Mouse (Mus musculus): ENCODE results near the gene Batf3. TPM values are rescaled to one million over a fixed set of nuclear protein-coding genes. Genes with fewer than 3 reads are reported as not detected.

The Batf3 gene
- polyA plus RNA-seq, 1 experiment from 2014 or later: 2.8 TPM

DNA sequence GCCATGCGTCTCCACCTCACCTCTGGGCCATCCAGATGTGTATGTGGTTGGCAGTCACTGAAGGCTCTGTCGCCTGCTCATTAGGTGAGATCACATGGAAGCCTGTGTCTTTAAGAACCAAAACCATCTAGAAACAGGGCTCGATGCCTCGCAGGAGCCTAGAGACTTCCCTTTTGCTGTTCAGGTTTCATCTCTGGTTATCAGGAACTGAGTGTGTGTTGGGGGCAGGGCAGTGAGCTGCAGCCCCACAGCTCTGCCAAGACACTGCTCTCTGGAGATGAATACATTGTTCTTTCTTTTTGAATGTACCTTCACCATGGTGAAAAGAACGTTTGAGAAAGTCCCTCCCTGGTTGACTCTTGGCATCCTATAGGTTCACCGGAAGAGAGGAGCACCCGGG is 17.2 kb downstream of the Batf3 start:
- Histone ChIP-seq H3K9me3 (replicated peaks) (no peaks in the 10 kb centered on the region), H3K27me3 (no peaks in the 10 kb centered on the region), H3K9ac (no peak overlapping the region), H3K4me3 (no peak overlapping the region), H3K36me3 (no peaks in the 10 kb centered on the region), H3K4me2 (replicated peaks) (no peak overlapping the region), H3K27ac (no peak overlapping the region), H3K4me1 (peaks cover 6% of the 10 kb centered on the region; the same call in 1 of the 2 replicates)
- ATAC-seq (ENCODE audit: low FRiP score): no peak
- WGBS: 81% methylated on average over 7 of the region's 7 CpGs

DNA sequence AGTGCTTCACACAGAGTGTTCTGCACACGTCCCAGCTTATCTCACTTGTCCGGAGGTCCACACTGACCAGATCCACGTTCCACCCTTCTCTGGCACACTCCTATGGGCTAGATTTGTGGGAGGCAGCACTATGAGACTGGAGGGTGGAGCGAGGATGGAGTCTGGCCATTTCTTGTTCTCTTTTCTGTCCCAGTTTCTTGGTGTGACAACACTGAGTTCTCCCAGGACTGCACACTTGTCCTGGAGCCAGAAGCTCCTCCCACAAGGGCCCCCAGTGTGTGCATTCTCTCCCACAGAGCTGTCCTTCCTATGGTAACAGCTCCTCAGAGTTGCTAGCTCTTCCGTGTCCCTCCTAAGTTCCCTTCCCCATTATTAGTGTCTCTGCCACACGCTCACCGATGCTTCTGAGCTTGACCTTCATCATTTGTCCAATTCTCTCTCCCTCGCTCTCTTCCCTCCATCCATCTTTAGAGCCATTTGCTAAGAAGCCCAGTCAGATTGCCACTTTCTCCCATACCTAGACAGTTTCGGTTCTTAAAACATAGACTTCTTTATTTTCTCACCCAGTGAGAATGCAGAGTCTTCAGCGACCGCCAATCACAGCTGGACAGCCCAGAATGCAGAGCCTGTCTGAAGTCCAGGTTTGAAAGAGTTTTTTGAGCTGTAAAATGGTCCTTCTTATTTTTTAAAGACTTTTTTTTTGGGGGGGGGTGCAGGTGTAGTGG is 18.0 kb downstream of the Batf3 start:
- H3K36me3 ChIP-seq: no peaks in the 10 kb centered on the region
- no peaks in the 10 kb centered on the region for H3K27me3 ChIP-seq
- ATAC-seq (ENCODE audit: low FRiP score): no peak
- H3K27ac ChIP-seq: no peak overlapping the region
- no peaks in the 10 kb centered on the region for H3K9me3 ChIP-seq (replicated peaks)
- no peak overlapping the region for H3K9ac ChIP-seq
- WGBS: 75% methylated on average over 11 of the region's 11 CpGs
- H3K4me2 ChIP-seq (replicated peaks): no peak overlapping the region
- no peak overlapping the region for H3K4me3 ChIP-seq
- H3K4me1 ChIP-seq: peaks cover 6% of the 10 kb centered on the region; the same call in 1 of the 2 replicates

DNA sequence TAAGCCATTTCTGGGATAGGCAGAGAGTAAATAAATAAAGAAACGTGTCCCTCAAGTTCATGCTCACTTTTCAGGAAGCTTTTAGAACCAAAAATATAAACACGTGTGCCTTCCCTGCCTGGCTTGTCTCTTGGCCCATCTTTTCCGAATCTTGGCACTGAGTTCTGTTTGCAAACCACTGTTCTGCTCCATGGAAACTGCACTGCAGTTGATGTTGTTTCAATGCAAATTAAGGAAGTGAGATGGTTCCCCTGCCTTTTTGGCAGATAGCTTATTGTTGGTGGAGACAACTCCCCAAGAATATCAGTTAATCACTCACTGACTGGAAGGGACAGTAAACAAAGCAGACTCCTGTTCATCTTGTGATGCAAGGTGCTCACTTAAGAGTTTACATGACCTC is 25.1 kb downstream of the Batf3 start:
- WGBS: 61% methylated on average over 3 of the region's 3 CpGs

DNA sequence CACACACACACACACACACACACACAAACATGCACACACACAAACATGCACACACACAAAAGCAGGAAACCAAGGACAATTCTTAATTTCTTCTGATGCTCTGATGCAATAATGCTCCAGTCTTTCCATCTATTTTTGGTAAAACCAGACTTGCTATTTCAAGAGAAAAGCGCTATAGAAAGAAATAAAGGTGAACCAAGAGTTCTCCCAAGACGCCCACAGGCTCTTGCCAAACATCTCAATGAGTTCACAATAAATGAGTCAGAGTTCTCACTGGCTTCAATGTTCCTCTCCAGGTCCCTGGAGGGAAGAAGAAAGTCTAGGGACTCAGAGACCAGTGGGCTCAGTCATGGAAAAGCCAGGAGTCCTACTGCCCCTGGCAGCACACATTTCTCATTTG is 26.0 kb downstream of the Batf3 start:
- no peak overlapping the region for H3K9ac ChIP-seq
- no peak overlapping the region for H3K27ac ChIP-seq
- H3K36me3 ChIP-seq: no peaks in the 10 kb centered on the region
- H3K27me3 ChIP-seq: peaks cover 17% of the 10 kb centered on the region
- no peak overlapping the region for H3K4me2 ChIP-seq (replicated peaks)
- H3K4me1 ChIP-seq: peaks cover 7% of the 10 kb centered on the region; the same call in 1 of the 2 replicates
- H3K9me3 ChIP-seq (replicated peaks): no peaks in the 10 kb centered on the region
- no peak for ATAC-seq (ENCODE audit: low FRiP score)
- 84% methylated on average over 2 of the region's 2 CpGs for WGBS
- H3K4me3 ChIP-seq: no peak overlapping the region

More for the DNA sequence above, 25.1 kb downstream of the Batf3 start:
- Histone ChIP-seq H3K4me1 (peaks cover 7% of the 10 kb centered on the region; the same call in 1 of the 2 replicates), H3K27ac (no peak overlapping the region), H3K36me3 (no peaks in the 10 kb centered on the region), H3K9me3 (replicated peaks) (no peaks in the 10 kb centered on the region), H3K9ac (no peak overlapping the region), H3K4me2 (replicated peaks) (no peak overlapping the region), H3K4me3 (no peak overlapping the region), H3K27me3 (peaks cover 17% of the 10 kb centered on the region)
- no peak for ATAC-seq (ENCODE audit: low FRiP score)

DNA sequence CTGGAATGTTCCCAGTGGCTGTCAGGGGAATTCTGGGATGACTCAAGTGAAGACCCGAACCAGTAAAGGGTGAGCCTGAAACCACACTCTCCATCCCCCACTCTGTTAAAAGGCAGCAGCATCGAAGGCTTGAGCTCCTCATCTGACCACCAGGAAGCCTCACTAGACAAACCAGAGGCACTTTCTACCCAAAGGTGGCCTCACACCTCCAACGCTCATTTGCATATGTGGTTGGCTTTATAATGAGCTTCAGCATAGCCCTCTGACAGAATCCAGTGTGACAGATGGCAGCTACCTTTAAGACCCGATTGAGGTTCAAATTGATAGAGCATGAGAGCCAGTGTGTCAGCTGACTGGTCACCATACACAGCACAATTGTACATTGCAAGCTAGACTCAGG is 26.6 kb downstream of the Batf3 start:
- no peak overlapping the region for H3K27ac ChIP-seq
- H3K9ac ChIP-seq: no peak overlapping the region
- peaks cover 4% of the 10 kb centered on the region for H3K9me3 ChIP-seq (replicated peaks)
- ATAC-seq (ENCODE audit: low FRiP score): no peak
- H3K4me2 ChIP-seq (replicated peaks): no peak overlapping the region
- no peak overlapping the region for H3K4me3 ChIP-seq
- peaks cover 7% of the 10 kb centered on the region; the same call in 1 of the 2 replicates for H3K4me1 ChIP-seq
- peaks cover 17% of the 10 kb centered on the region for H3K27me3 ChIP-seq
- 55% methylated on average over 4 of the region's 4 CpGs for WGBS
- no peaks in the 10 kb centered on the region for H3K36me3 ChIP-seq

DNA sequence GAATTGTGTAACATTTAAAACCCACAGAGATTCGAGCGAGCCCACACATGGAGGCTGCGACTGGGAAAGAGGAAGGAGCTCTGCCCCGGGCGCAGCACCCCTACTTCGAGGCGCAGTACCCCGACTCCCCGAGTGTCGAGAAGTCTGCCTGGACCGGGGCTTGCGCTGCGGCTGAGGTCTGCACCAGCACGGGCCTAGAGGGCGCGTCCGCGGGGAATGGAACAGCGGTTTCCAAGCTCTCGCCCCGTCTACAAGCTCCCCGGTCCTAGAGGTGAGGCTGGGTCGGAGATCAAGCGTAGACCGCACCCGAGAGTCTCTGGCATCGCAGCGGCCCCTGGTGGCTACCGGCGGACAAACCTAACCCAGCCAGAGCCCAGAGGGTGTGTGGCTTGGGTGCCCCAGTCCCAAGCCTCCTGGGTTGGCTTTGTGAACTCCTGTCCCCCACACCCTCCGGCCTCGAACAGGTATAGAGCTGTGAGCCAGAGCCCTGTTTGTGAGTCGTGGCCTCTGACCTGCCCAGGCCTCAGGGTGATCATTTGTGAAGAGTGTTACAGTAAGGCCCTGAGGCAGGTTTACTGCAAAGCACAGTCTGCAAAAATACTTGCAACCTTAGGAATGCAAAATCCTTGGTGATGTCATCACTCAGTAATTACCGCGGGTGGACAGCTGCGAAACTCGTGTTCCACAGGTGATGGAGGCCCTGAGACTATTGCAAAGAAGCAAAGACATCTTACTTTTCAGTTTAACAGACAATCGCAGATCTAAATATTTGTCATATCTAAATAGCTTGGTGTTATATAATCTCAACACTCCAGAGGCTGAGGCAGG is 28.4 kb downstream of the Batf3 start:
- Histone ChIP-seq H3K27me3 (peaks cover 17% of the 10 kb centered on the region), H3K4me3 (peak overlapping the region; percentile 27), H3K27ac (no peak overlapping the region), H3K36me3 (no peaks in the 10 kb centered on the region), H3K4me2 (replicated peaks) (peak overlapping the region; percentile 56), H3K9me3 (replicated peaks) (peaks cover 9% of the 10 kb centered on the region), H3K4me1 (peaks cover 7% of the 10 kb centered on the region; the same call in 1 of the 2 replicates), H3K9ac (peak overlapping the region; percentile 38; the same call in 1 of the 2 replicates)
- peak; percentile 43; the same call in 1 of the 2 replicates for ATAC-seq (ENCODE audit: low FRiP score)
- WGBS: 17% methylated on average over 38 of the region's 38 CpGs

DNA sequence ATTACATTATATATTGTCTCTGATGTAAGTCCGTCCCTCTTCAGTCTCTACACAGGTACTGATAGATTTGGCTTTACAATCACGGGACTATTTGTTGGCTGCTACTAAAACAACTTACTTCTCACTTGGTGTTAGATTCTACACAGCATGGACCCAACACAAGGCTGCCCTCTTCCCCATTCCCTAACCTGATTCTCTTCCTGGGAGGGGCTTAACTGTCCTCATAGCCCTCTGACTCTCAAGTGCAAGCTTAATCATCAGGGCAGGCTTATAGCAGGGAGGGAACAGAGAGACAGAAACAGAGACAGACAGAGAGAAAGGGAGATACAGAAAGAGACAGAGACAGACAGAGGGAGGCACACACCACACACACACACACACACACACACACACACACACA is 34.0 kb downstream of the Batf3 start:
- no peak for ATAC-seq (ENCODE audit: low FRiP score)
- WGBS: 93% methylated on average over 2 of the region's 2 CpGs
- H3K4me2 ChIP-seq (replicated peaks): no peak overlapping the region

DNA sequence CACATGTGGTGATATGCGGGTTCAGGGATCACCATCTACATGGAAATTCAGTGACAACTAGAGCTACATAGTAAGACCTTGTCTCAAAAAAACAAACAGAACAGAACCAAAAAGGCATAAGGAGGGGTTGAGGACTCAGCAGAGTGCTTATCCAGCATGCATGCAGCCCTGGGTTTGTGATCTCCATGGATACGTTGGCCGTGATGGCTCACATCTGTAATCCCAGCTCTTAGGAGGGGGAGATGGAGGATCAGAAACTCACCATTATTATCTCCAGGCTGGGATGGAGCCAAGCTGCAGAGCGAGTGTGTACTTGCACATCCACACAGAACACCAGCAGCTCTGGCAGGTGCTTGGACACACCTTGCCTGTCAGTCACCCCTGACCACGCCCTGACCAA is 34.6 kb downstream of the Batf3 start:
- no peak overlapping the region for H3K27ac ChIP-seq
- peaks cover 9% of the 10 kb centered on the region for H3K9me3 ChIP-seq (replicated peaks)
- H3K4me1 ChIP-seq: no peaks in the 10 kb centered on the region
- no peaks in the 10 kb centered on the region for H3K36me3 ChIP-seq
- no peak for ATAC-seq (ENCODE audit: low FRiP score)
- H3K4me2 ChIP-seq (replicated peaks): no peak overlapping the region
- H3K4me3 ChIP-seq: no peak overlapping the region
- H3K27me3 ChIP-seq: no peaks in the 10 kb centered on the region
- no peak overlapping the region for H3K9ac ChIP-seq
- WGBS: 82% methylated on average over 5 of the region's 5 CpGs

More for the DNA sequence above, 34.0 kb downstream of the Batf3 start:
- Histone ChIP-seq H3K9ac (no peak overlapping the region), H3K9me3 (replicated peaks) (peaks cover 9% of the 10 kb centered on the region), H3K4me1 (no peaks in the 10 kb centered on the region), H3K27me3 (no peaks in the 10 kb centered on the region), H3K4me3 (no peak overlapping the region), H3K27ac (no peak overlapping the region), H3K36me3 (no peaks in the 10 kb centered on the region)

DNA sequence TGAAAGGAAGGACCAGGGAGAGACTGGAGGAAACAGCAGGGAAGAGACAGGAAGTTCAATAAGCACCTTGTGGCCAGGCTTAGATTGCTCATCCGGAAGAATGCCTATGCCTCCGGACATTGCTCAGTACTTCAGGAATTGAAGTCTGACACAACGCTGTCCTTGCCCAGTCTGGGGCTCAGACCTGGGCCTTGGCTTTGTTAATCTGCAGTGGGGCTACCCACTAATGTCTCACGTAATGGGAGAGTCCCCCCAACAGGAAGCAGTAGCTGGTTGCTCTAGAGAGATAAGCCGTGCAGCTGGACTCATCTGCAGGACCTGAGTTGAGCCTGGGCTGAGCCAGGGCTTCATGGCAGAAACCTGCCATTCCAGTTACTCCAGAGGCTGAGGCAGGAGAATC is 35.3 kb downstream of the Batf3 start:
- no peak for ATAC-seq (ENCODE audit: low FRiP score)

DNA sequence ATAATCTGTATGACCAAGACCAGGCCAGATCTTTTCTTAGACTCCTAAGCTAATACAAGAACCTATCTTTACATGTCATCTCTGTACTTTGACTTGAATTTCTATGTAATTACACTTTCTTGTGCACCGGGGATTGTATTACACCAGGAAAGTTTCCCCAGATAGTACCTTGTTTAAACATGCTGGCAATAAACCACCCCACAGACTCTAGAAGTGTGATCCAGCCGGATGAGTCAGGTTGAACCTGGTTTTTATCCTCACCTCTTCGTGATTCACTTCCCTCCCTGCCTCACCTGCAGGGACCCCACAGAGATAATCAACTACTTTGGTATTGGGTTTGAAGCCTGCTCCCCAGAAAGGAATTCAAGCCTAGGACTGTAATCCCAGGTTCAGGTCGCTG is 37.8 kb downstream of the Batf3 start:
- H3K36me3 ChIP-seq: no peaks in the 10 kb centered on the region
- H3K27ac ChIP-seq: no peak overlapping the region
- H3K9me3 ChIP-seq (replicated peaks): no peaks in the 10 kb centered on the region
- H3K4me1 ChIP-seq: no peaks in the 10 kb centered on the region
- H3K9ac ChIP-seq: no peak overlapping the region
- WGBS: 54% methylated on average over 4 of the region's 4 CpGs
- H3K4me2 ChIP-seq (replicated peaks): no peak overlapping the region
- ATAC-seq (ENCODE audit: low FRiP score): no peak
- H3K27me3 ChIP-seq: no peaks in the 10 kb centered on the region
- no peak overlapping the region for H3K4me3 ChIP-seq

More for the DNA sequence above, 35.3 kb downstream of the Batf3 start:
- H3K36me3 ChIP-seq: no peaks in the 10 kb centered on the region
- no peak overlapping the region for H3K27ac ChIP-seq
- no peak overlapping the region for H3K9ac ChIP-seq
- 85% methylated on average over 5 of the region's 5 CpGs for WGBS
- H3K4me3 ChIP-seq: no peak overlapping the region
- peaks cover 9% of the 10 kb centered on the region for H3K9me3 ChIP-seq (replicated peaks)
- H3K27me3 ChIP-seq: no peaks in the 10 kb centered on the region
- H3K4me1 ChIP-seq: no peaks in the 10 kb centered on the region
- no peak overlapping the region for H3K4me2 ChIP-seq (replicated peaks)

DNA sequence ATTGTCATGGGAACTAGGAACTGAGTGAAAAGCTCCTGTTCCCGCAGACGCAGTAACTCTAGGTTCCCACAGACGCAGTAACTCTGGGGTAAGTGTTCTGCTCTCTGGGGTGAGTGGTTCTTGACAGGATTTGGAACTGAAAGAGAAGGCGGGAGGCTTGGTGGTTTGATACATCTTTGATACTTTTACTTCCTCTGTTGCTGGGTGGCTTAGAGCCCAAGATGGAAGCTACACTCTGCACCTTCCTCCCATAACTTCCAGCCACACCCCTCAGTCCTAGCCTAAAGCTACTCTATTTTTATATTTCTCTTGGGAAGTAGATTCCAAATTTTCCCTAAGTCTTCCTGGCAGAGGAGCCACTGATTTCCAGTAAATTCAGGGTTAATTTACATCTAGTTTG is 40.8 kb downstream of the Batf3 start:
- no peaks in the 10 kb centered on the region for H3K27me3 ChIP-seq
- ATAC-seq (ENCODE audit: low FRiP score): no peak

DNA sequence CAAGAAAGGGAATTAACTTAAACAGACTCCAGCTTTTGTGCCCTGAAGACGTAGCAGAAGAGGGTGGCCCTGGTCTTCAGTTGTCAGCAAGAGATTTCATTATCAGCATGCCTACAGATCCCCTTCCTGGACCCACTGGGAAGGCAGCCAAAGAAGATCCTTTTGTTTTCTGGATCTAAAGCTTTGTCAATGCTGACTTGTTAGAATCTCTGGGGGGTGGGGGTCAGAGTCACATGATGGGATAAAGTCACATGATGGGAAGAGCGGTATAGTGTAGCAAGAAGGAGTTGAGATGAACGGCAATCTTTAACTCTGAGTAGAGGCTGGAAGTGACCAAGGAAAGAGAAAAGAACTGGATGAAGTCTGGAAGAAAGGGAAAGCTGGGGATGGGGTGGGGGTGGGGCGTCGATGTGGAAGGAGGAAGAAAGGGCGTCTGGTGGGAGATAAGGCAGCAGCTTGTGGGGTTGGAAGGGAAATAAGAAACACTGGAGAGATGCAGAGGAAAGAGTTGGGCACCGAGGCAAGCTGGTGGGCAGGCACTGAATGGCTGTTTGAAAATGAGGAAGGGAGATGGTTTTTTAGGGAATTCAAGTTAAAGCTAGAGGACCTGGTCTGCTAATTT is 41.3 kb downstream of the Batf3 start:
- 79% methylated on average over 7 of the region's 7 CpGs for WGBS
- Histone ChIP-seq H3K4me3 (no peak overlapping the region), H3K36me3 (no peaks in the 10 kb centered on the region), H3K4me2 (replicated peaks) (no peak overlapping the region), H3K9me3 (replicated peaks) (0 out of 2 replicates have a peak, but pooled peaks cover 5% of the 10 kb centered on the region), H3K4me1 (no peaks in the 10 kb centered on the region), H3K27ac (no peak overlapping the region), H3K27me3 (no peaks in the 10 kb centered on the region), H3K9ac (no peak overlapping the region)
- ATAC-seq (ENCODE audit: low FRiP score): no peak

More for the DNA sequence above, 40.8 kb downstream of the Batf3 start:
- Histone ChIP-seq H3K27ac (no peak overlapping the region), H3K4me3 (no peak overlapping the region), H3K36me3 (no peaks in the 10 kb centered on the region), H3K4me2 (replicated peaks) (no peak overlapping the region), H3K9ac (no peak overlapping the region), H3K4me1 (no peaks in the 10 kb centered on the region), H3K9me3 (replicated peaks) (0 out of 2 replicates have a peak, but pooled peaks cover 5% of the 10 kb centered on the region)
- 89% methylated on average over 4 of the region's 4 CpGs for WGBS
